Mouse (Mus musculus): ENCODE measurements around the gene Kctd11. TPM values are rescaled to one million over a fixed set of nuclear protein-coding genes. Genes with fewer than 3 reads are reported as not detected.
A peak's percentile ranks its signal among the peaks of the same experiment; 100 is the strongest.

Kctd11 gene
- polyA plus RNA-seq, 1 experiment: not detected

- Histone ChIP-seq H3K4me3 (ENCODE audit: insufficient read depth, low read depth, low read length) (peak overlapping the region; percentile 89), H3K4me1 (ENCODE audit: control insufficient read depth, insufficient read depth, low read length) (peaks cover 28% of the 10 kb centered on the region), H3K27ac (ENCODE audit: insufficient read depth, low read depth, low read length) (no peak overlapping the region)
- WGBS: 0% methylated on average over 4 of the region's 4 CpGs
- no peak for TF ChIP-seq CTCF (IDR thresholded peaks at IDR 0.05; ENCODE audit: insufficient read depth, low read depth, low read length)
- no peak for TF ChIP-seq POLR2A (IDR thresholded peaks at IDR 0.05; ENCODE audit: insufficient read depth, low read depth, low read length)
Observed at GRCm38 (mm10) chr11:69835966-69836335, 45.3 kb downstream of the Kctd11 start.

- TF ChIP-seq CTCF (IDR thresholded peaks at IDR 0.05; ENCODE audit: insufficient read depth, low read depth, low read length) (no peak), POLR2A (IDR thresholded peaks at IDR 0.05; ENCODE audit: insufficient read depth, low read depth, low read length) (no peak)
- Histone ChIP-seq H3K4me3 (ENCODE audit: insufficient read depth, low read depth, low read length) (peak overlapping the region; percentile 89), H3K4me1 (ENCODE audit: control insufficient read depth, insufficient read depth, low read length) (peaks cover 28% of the 10 kb centered on the region), H3K27ac (ENCODE audit: insufficient read depth, low read depth, low read length) (no peak overlapping the region; the same call in 1 of the 2 replicates)
- WGBS: 8% methylated on average over 9 of the region's 9 CpGs
Observed at GRCm38 (mm10) chr11:69835326-69835965, 45.8 kb downstream of the Kctd11 start.

GRCm38 (mm10) chr11:69834001-69834549 lies 47.1 kb downstream of the Kctd11 start:
- H3K4me1 ChIP-seq (ENCODE audit: control insufficient read depth, insufficient read depth, low read length): peaks cover 31% of the 10 kb centered on the region
- WGBS: 10% methylated on average over 45 of the region's 48 CpGs
- H3K27ac ChIP-seq (ENCODE audit: insufficient read depth, low read depth, low read length): no peak overlapping the region
- no peak for TF ChIP-seq CTCF (IDR thresholded peaks at IDR 0.05; ENCODE audit: insufficient read depth, low read depth, low read length)
- peak overlapping the region; percentile 29 for H3K4me3 ChIP-seq (ENCODE audit: insufficient read depth, low read depth, low read length)

- TF ChIP-seq POLR2A (IDR thresholded peaks at IDR 0.05; ENCODE audit: insufficient read depth, low read depth, low read length) (no peak), CTCF (IDR thresholded peaks at IDR 0.05; ENCODE audit: insufficient read depth, low read depth, low read length) (no peak)
- Histone ChIP-seq H3K4me1 (ENCODE audit: control insufficient read depth, insufficient read depth, low read length) (peaks cover 27% of the 10 kb centered on the region), H3K27ac (ENCODE audit: insufficient read depth, low read depth, low read length) (no peak overlapping the region), H3K4me3 (ENCODE audit: insufficient read depth, low read depth, low read length) (peak overlapping the region; percentile 29)
- 61% methylated on average over 8 of the region's 8 CpGs for WGBS
Observed at GRCm38 (mm10) chr11:69833554-69833953, 47.7 kb downstream of the Kctd11 start.

GRCm38 (mm10) chr11:69828832-69829231 lies 52.4 kb downstream of the Kctd11 start:
- 72% methylated on average over 5 of the region's 5 CpGs for whole genome bisulfite sequencing
- TF ChIP-seq CTCF (IDR thresholded peaks at IDR 0.05; ENCODE audit: insufficient read depth, low read depth, low read length) (no peak), POLR2A (IDR thresholded peaks at IDR 0.05; ENCODE audit: insufficient read depth, low read depth, low read length) (no peak)
- H3K4me3 ChIP-seq (ENCODE audit: insufficient read depth, low read depth, low read length): no peak overlapping the region

More at GRCm38 (mm10) chr11:69828832-69829231, 52.4 kb downstream of the Kctd11 start:
- H3K27ac ChIP-seq (ENCODE audit: insufficient read depth, low read depth, low read length): no peak overlapping the region
- H3K4me1 ChIP-seq (ENCODE audit: control insufficient read depth, insufficient read depth, low read length): peaks cover 8% of the 10 kb centered on the region

Other genes with a start within 250 kb of the Kctd11 start
- not detected in 2 replicates for gene Fxr2, start 248.4 kb downstream of the Kctd11 start, polyA plus RNA-seq (2012; ENCODE audit: insufficient read depth, insufficient read length, low replicate concordance, missing spikeins)
- gene Sox15, start 226.1 kb downstream of the Kctd11 start, polyA plus RNA-seq (2012; ENCODE audit: insufficient read depth, insufficient read length, low replicate concordance, missing spikeins): not detected in 2 replicates
- gene Mpdu1, start 218.8 kb downstream of the Kctd11 start, polyA plus RNA-seq (2012; ENCODE audit: insufficient read depth, insufficient read length, low replicate concordance, missing spikeins): not detected in 2 replicates
- gene Cd68, start 215.3 kb downstream of the Kctd11 start, polyA plus RNA-seq (2012; ENCODE audit: insufficient read depth, insufficient read length, low replicate concordance, missing spikeins): not detected in 2 replicates
- gene Eif4a1, start 209.0 kb downstream of the Kctd11 start, polyA plus RNA-seq (2012; ENCODE audit: insufficient read depth, insufficient read length, low replicate concordance, missing spikeins): 796 TPM in 1 of 2 replicates, not detected in the other
- gene Senp3, start 199.3 kb downstream of the Kctd11 start, polyA plus RNA-seq (2012; ENCODE audit: insufficient read depth, insufficient read length, low replicate concordance, missing spikeins): not detected in 2 replicates
- gene Tnfsf13, start 195.6 kb downstream of the Kctd11 start, polyA plus RNA-seq (2012; ENCODE audit: insufficient read depth, insufficient read length, low replicate concordance, missing spikeins): not detected in 2 replicates
- gene Tnfsf12, start 185.6 kb downstream of the Kctd11 start, polyA plus RNA-seq (2012; ENCODE audit: insufficient read depth, insufficient read length, low replicate concordance, missing spikeins): not detected in 2 replicates
- gene Tnfsfm13, start 185.3 kb downstream of the Kctd11 start, polyA plus RNA-seq (2012; ENCODE audit: insufficient read depth, insufficient read length, low replicate concordance, missing spikeins): not detected in 2 replicates
- gene Polr2a, start 122.8 kb downstream of the Kctd11 start, polyA plus RNA-seq (2012; ENCODE audit: insufficient read depth, insufficient read length, low replicate concordance, missing spikeins): 105 TPM in 2 replicates
- gene Slc35g3, start 119.4 kb downstream of the Kctd11 start, polyA plus RNA-seq (2012; ENCODE audit: insufficient read depth, insufficient read length, low replicate concordance, missing spikeins): not detected in 2 replicates
- gene Zbtb4, start 115.5 kb downstream of the Kctd11 start, polyA plus RNA-seq (2012; ENCODE audit: insufficient read depth, insufficient read length, low replicate concordance, missing spikeins): 250 TPM in 1 of 2 replicates, not detected in the other
- not detected in 2 replicates for gene Chrnb1, start 85.5 kb downstream of the Kctd11 start, polyA plus RNA-seq (2012; ENCODE audit: insufficient read depth, insufficient read length, low replicate concordance, missing spikeins)
- not detected in 2 replicates for gene Fgf11, start 79.5 kb downstream of the Kctd11 start, polyA plus RNA-seq (2012; ENCODE audit: insufficient read depth, insufficient read length, low replicate concordance, missing spikeins)
- gene Tmem102, start 75.8 kb downstream of the Kctd11 start, polyA plus RNA-seq (2012; ENCODE audit: insufficient read depth, insufficient read length, low replicate concordance, missing spikeins): not detected in 2 replicates
- gene Gm39566, start 66.1 kb downstream of the Kctd11 start, polyA plus RNA-seq (2012; ENCODE audit: insufficient read depth, insufficient read length, low replicate concordance, missing spikeins): not detected in 2 replicates
- gene Spem2, start 62.9 kb downstream of the Kctd11 start, polyA plus RNA-seq (2012; ENCODE audit: insufficient read depth, insufficient read length, low replicate concordance, missing spikeins): not detected in 2 replicates
- gene Spem1, start 59.2 kb downstream of the Kctd11 start, polyA plus RNA-seq (2012; ENCODE audit: insufficient read depth, insufficient read length, low replicate concordance, missing spikeins): not detected in 2 replicates
- gene Nlgn2, start 43.6 kb downstream of the Kctd11 start, polyA plus RNA-seq (2012; ENCODE audit: insufficient read depth, insufficient read length, low replicate concordance, missing spikeins): 82.2 TPM in 1 of 2 replicates, not detected in the other
- gene Tmem256, start 42.9 kb downstream of the Kctd11 start, polyA plus RNA-seq (2012; ENCODE audit: insufficient read depth, insufficient read length, low replicate concordance, missing spikeins): not detected in 2 replicates
- gene Plscr3, start 35.0 kb downstream of the Kctd11 start, polyA plus RNA-seq (2012; ENCODE audit: insufficient read depth, insufficient read length, low replicate concordance, missing spikeins): not detected in 2 replicates
- gene Tnk1, start 22.7 kb downstream of the Kctd11 start, polyA plus RNA-seq (2012; ENCODE audit: insufficient read depth, insufficient read length, low replicate concordance, missing spikeins): not detected in 2 replicates
- not detected in 2 replicates for gene Tmem95, start 3.4 kb downstream of the Kctd11 start, polyA plus RNA-seq (2012; ENCODE audit: insufficient read depth, insufficient read length, low replicate concordance, missing spikeins)
- 120 TPM in 1 of 2 replicates, not detected in the other for gene Acap1, start 14.1 kb upstream of the Kctd11 start, polyA plus RNA-seq (2012; ENCODE audit: insufficient read depth, insufficient read length, low replicate concordance, missing spikeins)
- gene 2810408A11Rik, start 19.6 kb upstream of the Kctd11 start, polyA plus RNA-seq (2012; ENCODE audit: insufficient read depth, insufficient read length, low replicate concordance, missing spikeins): not detected in 2 replicates
- not detected in 2 replicates for gene Neurl4, start 19.7 kb upstream of the Kctd11 start, polyA plus RNA-seq (2012; ENCODE audit: insufficient read depth, insufficient read length, low replicate concordance, missing spikeins)
- not detected in 2 replicates for gene Gps2, start 32.5 kb upstream of the Kctd11 start, polyA plus RNA-seq (2012; ENCODE audit: insufficient read depth, insufficient read length, low replicate concordance, missing spikeins)
- 516 and 653 TPM in 2 replicates for gene Eif5a, start 40.6 kb upstream of the Kctd11 start, polyA plus RNA-seq (2012; ENCODE audit: insufficient read depth, insufficient read length, low replicate concordance, missing spikeins)
- not detected in 2 replicates for gene Ybx2, start 54.4 kb upstream of the Kctd11 start, polyA plus RNA-seq (2012; ENCODE audit: insufficient read depth, insufficient read length, low replicate concordance, missing spikeins)
- gene Slc2a4, start 66.8 kb upstream of the Kctd11 start, polyA plus RNA-seq (2012; ENCODE audit: insufficient read depth, insufficient read length, low replicate concordance, missing spikeins): not detected in 2 replicates
- not detected in 2 replicates for gene Cldn7, start 83.4 kb upstream of the Kctd11 start, polyA plus RNA-seq (2012; ENCODE audit: insufficient read depth, insufficient read length, low replicate concordance, missing spikeins)
- not detected in 2 replicates for gene Ctdnep1, start 99.8 kb upstream of the Kctd11 start, polyA plus RNA-seq (2012; ENCODE audit: insufficient read depth, insufficient read length, low replicate concordance, missing spikeins)
- not detected in 2 replicates for gene Elp5, start 101.1 kb upstream of the Kctd11 start, polyA plus RNA-seq (2012; ENCODE audit: insufficient read depth, insufficient read length, low replicate concordance, missing spikeins)
- gene Gabarap, start 109.7 kb upstream of the Kctd11 start, polyA plus RNA-seq (2012; ENCODE audit: insufficient read depth, insufficient read length, low replicate concordance, missing spikeins): not detected in 2 replicates
- not detected in 2 replicates for gene Phf23, start 114.4 kb upstream of the Kctd11 start, polyA plus RNA-seq (2012; ENCODE audit: insufficient read depth, insufficient read length, low replicate concordance, missing spikeins)
- not detected in 2 replicates for gene Dvl2, start 119.2 kb upstream of the Kctd11 start, polyA plus RNA-seq (2012; ENCODE audit: insufficient read depth, insufficient read length, low replicate concordance, missing spikeins)
- gene Acadvl, start 134.0 kb upstream of the Kctd11 start, polyA plus RNA-seq (2012; ENCODE audit: insufficient read depth, insufficient read length, low replicate concordance, missing spikeins): not detected in 2 replicates
- gene Dlg4, start 135.5 kb upstream of the Kctd11 start, polyA plus RNA-seq (2012; ENCODE audit: insufficient read depth, insufficient read length, low replicate concordance, missing spikeins): 210 and 442 TPM in 2 replicates
- gene Asgr1, start 172.7 kb upstream of the Kctd11 start, polyA plus RNA-seq (2012; ENCODE audit: insufficient read depth, insufficient read length, low replicate concordance, missing spikeins): not detected in 2 replicates
- not detected in 2 replicates for gene Asgr2, start 211.2 kb upstream of the Kctd11 start, polyA plus RNA-seq (2012; ENCODE audit: insufficient read depth, insufficient read length, low replicate concordance, missing spikeins)
- not detected in 2 replicates for gene Mgl2, start 248.9 kb upstream of the Kctd11 start, polyA plus RNA-seq (2012; ENCODE audit: insufficient read depth, insufficient read length, low replicate concordance, missing spikeins)